Mouse (Mus musculus): ENCODE data around the gene Cd300lf. TPM values are rescaled to one million over a fixed set of nuclear protein-coding genes. Genes with fewer than 3 reads are reported as not detected.

Gene Cd300lf
- total and polyA plus RNA-seq, 3 experiments: 15.5 to 36.9 (median 35.3) TPM

GRCm38 (mm10) chr11:115089853-115090252, 43.9 kb downstream of the Cd300lf start:
- Histone ChIP-seq H3K36me3 (replicated peaks in 1 of 2; ENCODE audit: control insufficient read depth in 1 of 2, insufficient read depth in 1 of 2, low read length in 1 of 2) (no peaks in the 10 kb centered on the region), H3K9ac (ENCODE audit: insufficient read depth, low read depth) (no peak overlapping the region), H3K79me2 (replicated peaks; ENCODE audit: control insufficient read depth, extremely low read depth, insufficient read depth, poor library complexity, severe bottlenecking) (no peaks in the 10 kb centered on the region), H3K9me3 (replicated peaks; ENCODE audit: low read length) (peaks cover 15% of the 10 kb centered on the region), H3K27me3 (replicated peaks) (no peaks in the 10 kb centered on the region), H3K4me1 (ENCODE audit: control insufficient read depth in 1 of 2, insufficient read depth in 2 of 2) (peaks cover 10 to 19% of the 10 kb centered on the region in 2 experiments), H3K27ac (ENCODE audit: insufficient read depth, low read depth) (no peak overlapping the region), H3K4me3 (replicated peaks in 1 of 3; ENCODE audit: low read depth in 2 of 3, low read length in 2 of 3, poor library complexity in 1 of 3) (no peak overlapping the region), H3K4me2 (ENCODE audit: insufficient read depth, low read depth, poor library complexity, severe bottlenecking) (no peak overlapping the region)
- TF ChIP-seq CTCF (conservative IDR thresholded peaks at IDR 0.05 in 1 of 2, IDR thresholded peaks at IDR 0.05 in 1 of 2; ENCODE audit: low read depth in 2 of 2, low read length in 2 of 2): peak; percentile 69 to 93
- no peak for TF ChIP-seq ETS1 (conservative IDR thresholded peaks at IDR 0.05; ENCODE audit: low read depth, low read length)
- no peak for TF ChIP-seq E2F4 (IDR thresholded peaks at IDR 0.05; ENCODE audit: insufficient replicate concordance, low read depth, low read length)
- TF ChIP-seq TBP (conservative IDR thresholded peaks at IDR 0.05; ENCODE audit: low read depth, low read length): no peak
- no peak for TF ChIP-seq POLR2A (IDR thresholded peaks at IDR 0.05; ENCODE audit: low read depth, low read length)
- TF ChIP-seq ZC3H11A (IDR thresholded peaks at IDR 0.05; ENCODE audit: low read depth, low read length): peak; percentile 52
- no peak for TF ChIP-seq CHD2 (IDR thresholded peaks at IDR 0.05; ENCODE audit: low read length)
- TF ChIP-seq USF1 (IDR thresholded peaks at IDR 0.05; ENCODE audit: low read depth, low read length): no peak
- TF ChIP-seq SMC3 (IDR thresholded peaks at IDR 0.05; ENCODE audit: low read depth, low read length): peak; percentile 80
- no peak for TF ChIP-seq ZKSCAN1 (IDR thresholded peaks at IDR 0.05; ENCODE audit: borderline replicate concordance, low read depth, low read length)
- no peak for TF ChIP-seq MAX (IDR thresholded peaks at IDR 0.05; ENCODE audit: low read length)
- no peak for TF ChIP-seq JUND (conservative IDR thresholded peaks at IDR 0.05; ENCODE audit: low read depth, low read length)
- no peak for TF ChIP-seq ELF1 (IDR thresholded peaks at IDR 0.05; ENCODE audit: low read depth, low read length)
- TF ChIP-seq RAD21 (IDR thresholded peaks at IDR 0.05; ENCODE audit: low read depth, low read length): peak; percentile 59
- TF ChIP-seq UBTF (IDR thresholded peaks at IDR 0.05; ENCODE audit: low read depth, low read length): no peak
- peak; percentile 17; the same call in 1 of the 2 replicates for TF ChIP-seq HCFC1 (IDR thresholded peaks at IDR 0.05; ENCODE audit: low read depth, low read length)
- TF ChIP-seq RCOR1 (conservative IDR thresholded peaks at IDR 0.05; ENCODE audit: low read depth, low read length): no peak
- no peak for TF ChIP-seq CHD1 (IDR thresholded peaks at IDR 0.05; ENCODE audit: low read depth, low read length)
- no peak for TF ChIP-seq IRF4 (IDR thresholded peaks at IDR 0.05; ENCODE audit: low read depth, low read length)
- TF ChIP-seq MYC (IDR thresholded peaks at IDR 0.05; ENCODE audit: low read depth, low read length): no peak
- no peak for TF ChIP-seq SIN3A (IDR thresholded peaks at IDR 0.05; ENCODE audit: low read length)
- 0 out of 2 replicates have a peak, but pooled peaks have one; percentile 31 for TF ChIP-seq TCF12 (IDR thresholded peaks at IDR 0.05; ENCODE audit: low read depth, low read length)
- no peak for TF ChIP-seq PAX5 (IDR thresholded peaks at IDR 0.05; ENCODE audit: low read length)
- no peak for TF ChIP-seq ZNF384 (IDR thresholded peaks at IDR 0.05; ENCODE audit: low read depth, low read length)
- no peak for TF ChIP-seq MXI1 (IDR thresholded peaks at IDR 0.05; ENCODE audit: low read depth, low read length)
- TF ChIP-seq NRF1 (IDR thresholded peaks at IDR 0.05; ENCODE audit: low read depth, low read length): no peak
- no peak for TF ChIP-seq POLR2AphosphoS2 (IDR thresholded peaks at IDR 0.05; ENCODE audit: low read depth, low read length)
- no peak for TF ChIP-seq MAZ (IDR thresholded peaks at IDR 0.05; ENCODE audit: low read depth, low read length)
- no peak for TF ChIP-seq JUN (IDR thresholded peaks at IDR 0.05; ENCODE audit: insufficient read depth, low read depth, low read length)
- no peak for TF ChIP-seq USF2 (conservative IDR thresholded peaks at IDR 0.05; ENCODE audit: low read depth, low read length)
- no peak for TF ChIP-seq KAT2A (IDR thresholded peaks at IDR 0.05; ENCODE audit: insufficient replicate concordance, low read length)
- in situ Hi-C loops (cut with MboI; ENCODE audit: low pct_ligation_motif_present, low pct_unique_long_range_greater_than_20kb, low sequenced_read_pairs): no loop called here
- no peak for DNase-seq (ENCODE audit: extremely low read depth)
- dilution Hi-C loops (cut with MboI; ENCODE audit: extremely low pct_ligation_motif_present, extremely low pct_unique_long_range_greater_than_20kb, low sequenced_read_pairs): no loop called here
